Mouse (Mus musculus): ENCODE data around the gene Akt1.

Akt1 gene

GRCm38 (mm10) chr12:112693185-112694126 lies 18.8 kb upstream of the Akt1 start:
- no peak for DNase-seq (ENCODE audit: extremely low read depth, low read depth, low spot score)

GRCm38 (mm10) chr12:112688458-112688857 lies 13.8 kb upstream of the Akt1 start:
- no peak for DNase-seq (ENCODE audit: extremely low read depth, low read depth, low spot score)

- DNase-seq (ENCODE audit: extremely low read depth, low read depth, low spot score) = no peak
These were observed 8.7 kb upstream of the Akt1 start for GRCm38 (mm10) chr12:112683351-112683750.

GRCm38 (mm10) chr12:112679027-112679996 lies 4.6 kb upstream of the Akt1 start:
- DNase-seq (ENCODE audit: extremely low read depth, low read depth, low spot score) = no peak

GRCm38 (mm10) chr12:112678555-112679026 lies 3.9 kb upstream of the Akt1 start, which contains the start of gene Zbtb42:
Gene Zbtb42 (plus strand): TSS chr12:112678828.
- DNase-seq (ENCODE audit: extremely low read depth, low read depth, low spot score) = no peak

GRCm38 (mm10) chr12:112677943-112678554 lies 3.4 kb upstream of the Akt1 start:
- no peak for DNase-seq (ENCODE audit: extremely low read depth, low read depth, low spot score)

- DNase-seq (ENCODE audit: extremely low read depth, low read depth, low spot score) = no peak
These were observed 2.4 kb upstream of the Akt1 start for GRCm38 (mm10) chr12:112677076-112677475.

GRCm38 (mm10) chr12:112675245-112676035 lies 756 bp upstream of the Akt1 start:
- no peak for DNase-seq (ENCODE audit: extremely low read depth, low read depth, low spot score)

GRCm38 (mm10) chr12:112673576-112674091 lies 1.1 kb downstream of the Akt1 start:
- no peak for DNase-seq (ENCODE audit: extremely low read depth, low read depth, low spot score)

GRCm38 (mm10) chr12:112672744-112673575 lies 1.7 kb downstream of the Akt1 start:
- no peak for DNase-seq (ENCODE audit: extremely low read depth, low read depth, low spot score)

- DNase-seq (ENCODE audit: extremely low read depth, low read depth, low spot score) = no peak
These were observed 2.8 kb downstream of the Akt1 start for GRCm38 (mm10) chr12:112671891-112672290.

GRCm38 (mm10) chr12:112670718-112671393 lies 3.8 kb downstream of the Akt1 start:
- DNase-seq (ENCODE audit: extremely low read depth, low read depth, low spot score) = no peak

- no peak for DNase-seq (ENCODE audit: extremely low read depth, low read depth, low spot score)
These were observed 6.9 kb downstream of the Akt1 start for GRCm38 (mm10) chr12:112667619-112668297.

GRCm38 (mm10) chr12:112665881-112666544 lies 8.7 kb downstream of the Akt1 start:
- no peak for DNase-seq (ENCODE audit: extremely low read depth, low read depth, low spot score)

GRCm38 (mm10) chr12:112665445-112665844 lies 9.2 kb downstream of the Akt1 start:
- no peak for DNase-seq (ENCODE audit: extremely low read depth, low read depth, low spot score)

GRCm38 (mm10) chr12:112664656-112665055 lies 10.0 kb downstream of the Akt1 start:
- no peak for DNase-seq (ENCODE audit: extremely low read depth, low read depth, low spot score)

GRCm38 (mm10) chr12:112664124-112664523 lies 10.6 kb downstream of the Akt1 start:
- DNase-seq (ENCODE audit: extremely low read depth, low read depth, low spot score) = no peak
